Mouse (Mus musculus) ES-E14 (cell line): ENCODE results near the gene Pard3. TPM values are rescaled to one million over a fixed set of nuclear protein-coding genes. Genes with fewer than 3 reads are reported as not detected.

Source experiments
- DNase-seq: peaks from one replicate; pipeline ENCODE4 v3.0.0-alpha.2; 2013; ENCODE audit warnings: low read depth, low spot score
- H3K27ac ChIP-seq: 2 replicates; pipeline ENCODE4 v1.5.1; 2012; ENCODE audit warnings: low read depth, mild to moderate bottlenecking, low read length, moderate library complexity, mixed read lengths; ENCODE audit not compliant: poor library complexity, insufficient read depth, severe bottlenecking
- H3K36me3 ChIP-seq: 2 replicates; pipeline ENCODE4 v1.6.1; 2012; ENCODE audit warnings: mild to moderate bottlenecking, low read length, moderate library complexity, mixed read lengths; ENCODE audit not compliant: control insufficient read depth, poor library complexity, insufficient read depth, severe bottlenecking
- H3K4me1 ChIP-seq, 2 experiments: fragments of 150-350 bp in 1 of 2; sonication (generic) in 1 of 2; 2 replicates each; pipeline ENCODE4 v1.6.1; 2012; ENCODE audit warnings: low read length in 2 of 2, mild to moderate bottlenecking in 1 of 2, mixed read lengths in 1 of 2; ENCODE audit not compliant: control insufficient read depth in 2 of 2, insufficient read depth in 2 of 2, poor library complexity in 1 of 2
- H3K4me3 ChIP-seq, 2 experiments: fragments of 150-350 bp in 1 of 2; sonication (generic) in 1 of 2; 2 replicates each; pipeline ENCODE4 v1.5.1; 2012; ENCODE audit warnings: low read length in 2 of 2, low read depth in 1 of 2, mild to moderate bottlenecking in 1 of 2, mixed read lengths in 1 of 2; ENCODE audit not compliant: insufficient read depth in 1 of 2, poor library complexity in 1 of 2, severe bottlenecking in 1 of 2
- H3K9ac ChIP-seq: 2 replicates; pipeline ENCODE4 v1.6.1; 2012; ENCODE audit warnings: low read depth, mild to moderate bottlenecking, low read length, mixed read lengths; ENCODE audit not compliant: poor library complexity, insufficient read depth, severe bottlenecking
- H3K9me3 ChIP-seq: fragments of 150-350 bp; sonication (generic); 2 replicates; pipeline ENCODE4 v1.6.1; 2012; ENCODE audit warnings: low read depth, mild to moderate bottlenecking, low read length; ENCODE audit not compliant: control insufficient read depth, insufficient read depth
- CHD2 ChIP-seq: IDR thresholded peaks from 2 replicates; pipeline ENCODE4 v1.6.1; 2014; ENCODE audit warnings: mild to moderate bottlenecking, low read depth, low read length, inconsistent platforms
- HCFC1 ChIP-seq: IDR thresholded peaks from 2 replicates; pipeline ENCODE4 v1.6.1; 2012; ENCODE audit warnings: low read length, inconsistent platforms, borderline replicate concordance; ENCODE audit not compliant: insufficient read depth
- MAFK ChIP-seq: IDR thresholded peaks from 2 replicates; pipeline ENCODE4 v1.6.1; 2014; ENCODE audit warnings: mild to moderate bottlenecking, low read depth, low read length, inconsistent platforms; ENCODE audit not compliant: insufficient read depth
- ZC3H11A ChIP-seq: IDR thresholded peaks from 2 replicates; pipeline ENCODE4 v1.6.1; 2012; ENCODE audit warnings: low read depth, mild to moderate bottlenecking, inconsistent platforms, low read length, borderline replicate concordance
- ZNF384 ChIP-seq: IDR thresholded peaks from 2 replicates; pipeline ENCODE4 v1.6.1; 2012; ENCODE audit warnings: low read depth, low read length, inconsistent platforms
- in situ Hi-C, 2 experiments: fragments of 600-800 bp; cut with MboI; formaldehyde crosslinking; loops; one replicate each; pipeline ENCODE4 v1.15.1; 2025; ENCODE audit warnings: low sequenced_read_pairs in 2 of 2, inconsistent platforms in 1 of 2; ENCODE audit not compliant: unreplicated experiment in 2 of 2
- total RNA-seq: library from RNA; depleted of rRNA; stranded (reverse); fragments of 300-350 nt; gene quantifications from 2 replicates; pipeline ENCODE4 v1.2.3, GENCODE M21; 2012

Pard3 gene
- total RNA-seq, 1 experiment: 30.2 TPM

DNA sequence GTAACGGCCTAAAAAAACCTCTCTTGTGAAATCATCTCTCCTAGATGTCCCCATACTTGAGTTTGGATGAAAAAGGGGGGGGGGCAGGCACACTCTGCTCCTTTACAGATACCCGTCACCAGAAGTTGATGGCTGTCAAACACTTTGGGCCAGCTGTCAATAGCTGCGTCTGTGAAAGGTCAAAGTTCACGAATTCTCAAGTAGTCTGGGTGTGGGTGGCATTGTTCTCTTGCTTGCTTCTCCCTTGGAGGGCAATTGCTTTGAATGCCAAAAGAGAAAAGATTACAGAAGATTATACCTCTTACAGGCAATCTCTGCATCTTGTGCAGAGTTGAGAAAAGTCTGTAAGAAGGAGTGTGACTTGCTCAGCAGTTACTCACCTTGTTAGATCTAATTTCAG lies 500.7 kb downstream of the Pard3 start:
- TF ChIP-seq ZC3H11A (no peak), ZNF384 (no peak), HCFC1 (no peak), MAFK (no peak), CHD2 (no peak)
- Histone ChIP-seq H3K9me3 (no peaks in the 10 kb centered on the region), H3K4me1 (no peaks in the 10 kb centered on the region), H3K27ac (no peak overlapping the region), H3K4me3 (no peak overlapping the region), H3K36me3 (no peaks in the 10 kb centered on the region), H3K9ac (no peak overlapping the region)
- in situ Hi-C loops: no loop called here
- DNase-seq: peak; percentile 31

GRCm38 (mm10) chr8:127569212-127569611 lies 505.5 kb downstream of the Pard3 start:
- Histone ChIP-seq H3K36me3 (no peaks in the 10 kb centered on the region), H3K27ac (no peak overlapping the region), H3K4me3 (no peak overlapping the region), H3K9me3 (no peaks in the 10 kb centered on the region), H3K4me1 (no peaks in the 10 kb centered on the region), H3K9ac (no peak overlapping the region)
- no peak for DNase-seq
- no peak for TF ChIP-seq ZC3H11A
- TF ChIP-seq CHD2: no peak
- TF ChIP-seq HCFC1: no peak
- TF ChIP-seq MAFK: no peak
- TF ChIP-seq ZNF384: no peak
- in situ Hi-C loops: no loop called here

GRCm38 (mm10) chr8:127570527-127570926 lies 506.8 kb downstream of the Pard3 start:
- DNase-seq: no peak
- in situ Hi-C loops: no loop called here
- no peaks in the 10 kb centered on the region for H3K4me1 ChIP-seq
- no peaks in the 10 kb centered on the region for H3K36me3 ChIP-seq
- no peaks in the 10 kb centered on the region for H3K9me3 ChIP-seq
- no peak overlapping the region for H3K27ac ChIP-seq
- TF ChIP-seq ZC3H11A: no peak
- TF ChIP-seq MAFK: no peak
- TF ChIP-seq ZNF384: no peak
- TF ChIP-seq HCFC1: no peak
- no peak for TF ChIP-seq CHD2
- H3K4me3 ChIP-seq: no peak overlapping the region
- no peak overlapping the region for H3K9ac ChIP-seq

DNA sequence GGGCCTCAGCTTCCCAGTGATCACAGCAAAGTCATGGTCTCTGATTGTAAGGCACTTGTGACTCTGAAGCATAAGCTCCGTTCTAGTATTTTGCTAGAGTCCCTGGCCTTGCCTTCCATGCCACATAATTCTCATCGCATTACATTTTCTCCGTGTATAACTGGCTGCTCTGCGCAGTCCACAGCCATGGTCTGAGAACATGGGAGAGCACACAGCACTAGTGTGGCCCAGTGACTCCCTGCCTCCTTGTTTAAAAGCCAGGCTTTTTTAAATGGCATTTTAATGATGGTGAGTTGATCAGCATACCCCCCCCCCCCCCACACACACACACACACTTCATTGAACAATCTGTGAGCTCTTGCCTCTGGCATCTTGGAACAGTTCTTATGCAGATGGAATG lies 508.8 kb downstream of the Pard3 start:
- Histone ChIP-seq H3K4me1 (no peaks in the 10 kb centered on the region), H3K4me3 (no peak overlapping the region), H3K9ac (no peak overlapping the region), H3K27ac (no peak overlapping the region), H3K36me3 (no peaks in the 10 kb centered on the region), H3K9me3 (no peaks in the 10 kb centered on the region)
- TF ChIP-seq MAFK: no peak
- TF ChIP-seq ZC3H11A: no peak
- TF ChIP-seq HCFC1: no peak
- no peak for TF ChIP-seq ZNF384
- TF ChIP-seq CHD2: no peak
- no peak for DNase-seq
- in situ Hi-C loops: no loop called here

GRCm38 (mm10) chr8:127576657-127577056 lies 513.0 kb downstream of the Pard3 start:
- Histone ChIP-seq H3K4me3 (no peak overlapping the region), H3K27ac (no peak overlapping the region), H3K9me3 (no peaks in the 10 kb centered on the region), H3K36me3 (no peaks in the 10 kb centered on the region), H3K9ac (no peak overlapping the region), H3K4me1 (peaks cover 0 to 3% of the 10 kb centered on the region in 2 experiments; a peak in 1 of 4 replicates)
- in situ Hi-C loops: no loop called here
- no peak for DNase-seq
- TF ChIP-seq CHD2: no peak
- no peak for TF ChIP-seq ZC3H11A
- no peak for TF ChIP-seq ZNF384
- no peak for TF ChIP-seq HCFC1
- TF ChIP-seq MAFK: no peak
